Mouse (Mus musculus): ENCODE data around the gene Dnajb8.

Dnajb8 gene

GRCm38 (mm10) chr6:88232221-88232620, 10.2 kb downstream of the Dnajb8 start:
- DNase-seq, result no peak

GRCm38 (mm10) chr6:88233996-88234395, 11.9 kb downstream of the Dnajb8 start:
- DNase-seq, result no peak

- DNase-seq, result no peak
Observed at GRCm38 (mm10) chr6:88235461-88235860, 13.4 kb downstream of the Dnajb8 start.

GRCm38 (mm10) chr6:88235983-88236382, 13.9 kb downstream of the Dnajb8 start:
- DNase-seq, result no peak

- no peak for DNase-seq
Observed at GRCm38 (mm10) chr6:88236513-88236912, 14.4 kb downstream of the Dnajb8 start.

- DNase-seq, result peak; percentile 25
Observed at GRCm38 (mm10) chr6:88242604-88243003, 20.5 kb downstream of the Dnajb8 start.

- no peak for DNase-seq
Observed at GRCm38 (mm10) chr6:88249231-88249630, 27.2 kb downstream of the Dnajb8 start.

- no peak for DNase-seq
Observed at GRCm38 (mm10) chr6:88251396-88251795, 29.3 kb downstream of the Dnajb8 start.

GRCm38 (mm10) chr6:88251798-88252478, 29.9 kb downstream of the Dnajb8 start:
- no peak for DNase-seq

GRCm38 (mm10) chr6:88254082-88254481, 32.0 kb downstream of the Dnajb8 start:
- DNase-seq, result no peak

GRCm38 (mm10) chr6:88255435-88255834, 33.4 kb downstream of the Dnajb8 start:
- no peak for DNase-seq

GRCm38 (mm10) chr6:88259621-88260020, 37.6 kb downstream of the Dnajb8 start:
- DNase-seq, result no peak

- DNase-seq, result no peak
Observed at GRCm38 (mm10) chr6:88260645-88261044, 38.6 kb downstream of the Dnajb8 start.

- DNase-seq, result peak; percentile 39
Observed at GRCm38 (mm10) chr6:88262160-88262559, 40.1 kb downstream of the Dnajb8 start.

GRCm38 (mm10) chr6:88265355-88265754, 43.3 kb downstream of the Dnajb8 start:
- no peak for DNase-seq

GRCm38 (mm10) chr6:88266055-88266454, 44.0 kb downstream of the Dnajb8 start:
- no peak for DNase-seq

GRCm38 (mm10) chr6:88267068-88267467, 45.0 kb downstream of the Dnajb8 start:
- no peak for DNase-seq

- DNase-seq, result no peak
Observed at GRCm38 (mm10) chr6:88267970-88268369, 45.9 kb downstream of the Dnajb8 start.

- DNase-seq, result no peak
Observed at GRCm38 (mm10) chr6:88274623-88275022, 52.6 kb downstream of the Dnajb8 start.

- DNase-seq, result peak; percentile 67
Observed at GRCm38 (mm10) chr6:88276221-88276620, 54.2 kb downstream of the Dnajb8 start.

GRCm38 (mm10) chr6:88277242-88277641, 55.2 kb downstream of the Dnajb8 start:
- DNase-seq, result peak; percentile 33

GRCm38 (mm10) chr6:88278141-88278540, 56.1 kb downstream of the Dnajb8 start:
- DNase-seq, result no peak

GRCm38 (mm10) chr6:88290129-88290766, 68.2 kb downstream of the Dnajb8 start:
- peak; percentile 63 for DNase-seq

GRCm38 (mm10) chr6:88292274-88292909, 70.3 kb downstream of the Dnajb8 start:
- no peak for DNase-seq
